Mouse (Mus musculus) spleen, adult 2 months (tissue): ENCODE results near the gene Slc25a42.

ENCODE experiments used
- CTCF ChIP-seq: fragments of 200-500 bp; IDR thresholded peaks from 2 replicates; pipeline ENCODE4 v1.5.1; 2011; ENCODE audit warnings: mild to moderate bottlenecking, inconsistent platforms; ENCODE audit not compliant: insufficient read depth, insufficient read length, insufficient replicate concordance; ENCODE audit errors: extremely low read depth
- POLR2A ChIP-seq: fragments of 200-500 bp; IDR thresholded peaks from 2 replicates; pipeline ENCODE4 v1.6.1; 2011; ENCODE audit warnings: low read depth, low read length, inconsistent platforms

DNA sequence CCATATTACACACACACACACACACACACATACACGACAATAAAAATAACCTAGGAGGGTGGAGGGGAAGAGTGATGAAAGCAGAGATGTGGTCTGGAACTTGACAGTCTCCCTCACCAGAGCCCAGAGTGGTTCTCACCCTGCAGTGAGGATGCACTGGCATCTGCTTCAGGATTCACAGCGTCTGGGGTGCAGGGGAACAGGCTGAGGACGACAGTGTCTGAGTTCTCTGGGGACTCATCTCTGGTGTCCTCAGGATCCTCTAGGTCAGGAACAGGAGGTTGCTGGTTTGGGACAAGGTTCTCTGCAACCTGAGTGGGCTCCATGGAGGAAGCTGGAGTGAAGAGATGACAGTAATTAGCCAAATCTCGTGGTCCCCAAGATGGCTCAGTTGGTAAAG is 74.2 kb downstream of the Slc25a42 start:
- TF ChIP-seq POLR2A (no peak), CTCF (no peak)
